Mouse (Mus musculus) liver, adult 2 months (tissue): ENCODE measurements around the gene Defb13. TPM values are rescaled to one million over a fixed set of nuclear protein-coding genes. Genes with fewer than 3 reads are reported as not detected.
"Not testable (repeated sequence)": the region's sequence is repeated elsewhere in the genome, so short reads cannot be mapped to it uniquely, and the experiment has no call there.

ENCODE experiments used
- DNase-seq: peaks from one replicate; pipeline ENCODE4 v3.0.0-alpha.2; 2011; ENCODE audit warnings: low read depth, low spot score; ENCODE audit errors: extremely low read depth
- H3K27ac ChIP-seq: fragments of 200-500 bp; replicated peaks from 2 replicates; pipeline ENCODE4 v1.5.1; 2012; ENCODE audit warnings: low read depth, mild to moderate bottlenecking, control low read depth, inconsistent platforms, low read length; ENCODE audit not compliant: insufficient read depth
- H3K27me3 ChIP-seq: fragments of 200-500 bp; 2 replicates; pipeline ENCODE4 v1.6.1; 2012; ENCODE audit warnings: mild to moderate bottlenecking, moderate library complexity, low read length, inconsistent platforms; ENCODE audit not compliant: control insufficient read depth, insufficient read depth
- H3K36me3 ChIP-seq: fragments of 200-500 bp; 2 replicates; pipeline ENCODE4 v1.6.1; 2012; ENCODE audit warnings: low read length, inconsistent platforms; ENCODE audit not compliant: control insufficient read depth, insufficient read depth
- H3K4me1 ChIP-seq: fragments of 200-500 bp; 2 replicates; pipeline ENCODE4 v1.6.1; 2011; ENCODE audit warnings: low read length; ENCODE audit not compliant: control insufficient read depth, insufficient read depth
- H3K4me3 ChIP-seq: fragments of 200-500 bp; 2 replicates; pipeline ENCODE4 v1.5.1; 2011; ENCODE audit warnings: low read depth, mild to moderate bottlenecking, control low read depth, low read length, moderate library complexity; ENCODE audit not compliant: insufficient read depth
- H3K79me2 ChIP-seq: fragments of 200-500 bp; 2 replicates; pipeline ENCODE4 v1.6.1; 2012; ENCODE audit warnings: inconsistent platforms, mild to moderate bottlenecking, low read length, moderate library complexity; ENCODE audit not compliant: control insufficient read depth, insufficient read depth
- H3K9ac ChIP-seq: fragments of 200-500 bp; 2 replicates; pipeline ENCODE4 v1.6.1; 2012; ENCODE audit warnings: low read depth, mild to moderate bottlenecking, control low read depth, inconsistent platforms, low read length
- CTCF ChIP-seq: fragments of 200-500 bp; IDR thresholded peaks from 2 replicates; pipeline ENCODE4 v1.5.1; 2011; ENCODE audit warnings: low read depth, low read length, control low read depth
- POLR2A ChIP-seq: fragments of 200-500 bp; IDR thresholded peaks from 2 replicates; pipeline ENCODE4 v1.6.1; 2011; ENCODE audit warnings: low read length, control low read depth; ENCODE audit not compliant: insufficient read depth; ENCODE audit errors: extremely low read depth
- WGBS: fragments of 180-500 bp; shearing (Covaris S2); methylation state at CpG from one replicate; pipeline ENCODE4 v1.1.7; 2018; 5-methylcytosine and 5-hydroxymethylcytosine counted together
- polyA plus RNA-seq: library from polyadenylated mRNA; depleted of rRNA; stranded (reverse); fragments of >200 nt; gene quantifications from 2 replicates; pipeline ENCODE4 v1.2.3, GENCODE M21; 2012
- total RNA-seq: library from RNA; depleted of rRNA; stranded (reverse); fragments of >200 nt; gene quantifications from 2 replicates; pipeline ENCODE4 v1.2.3, GENCODE M21; 2014

Defb13 gene
- total and polyA plus RNA-seq, 2 experiments: not detected

DNA sequence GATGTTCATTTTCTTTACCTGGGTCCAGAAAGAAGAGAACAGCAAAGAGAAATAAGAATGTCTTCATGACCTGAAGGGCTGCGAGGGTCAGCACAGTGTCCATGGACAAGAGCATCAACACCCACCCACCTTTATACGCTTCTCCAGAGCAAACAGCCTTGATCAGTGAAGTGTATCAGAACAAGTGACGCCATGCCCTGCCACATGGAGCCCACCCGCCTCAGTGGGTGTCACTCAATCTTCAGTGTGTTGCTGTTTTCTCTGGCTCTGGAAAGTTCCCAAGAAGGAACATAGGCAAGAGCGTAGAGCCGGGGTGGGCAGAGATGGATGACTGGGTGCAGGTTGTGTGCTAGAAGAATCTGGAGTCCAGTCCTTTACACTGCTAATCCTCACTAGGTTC lies 14.0 kb upstream of the Defb13 start, which contains the start of gene Defb15:
Defb15 (minus strand) TSS at position 101 of the 400 bp plus-strand sequence.
- WGBS: 89% methylated on average over 6 of the region's 6 CpGs
- no peak within 1 kb of the TSS for H3K4me3 ChIP-seq

DNA sequence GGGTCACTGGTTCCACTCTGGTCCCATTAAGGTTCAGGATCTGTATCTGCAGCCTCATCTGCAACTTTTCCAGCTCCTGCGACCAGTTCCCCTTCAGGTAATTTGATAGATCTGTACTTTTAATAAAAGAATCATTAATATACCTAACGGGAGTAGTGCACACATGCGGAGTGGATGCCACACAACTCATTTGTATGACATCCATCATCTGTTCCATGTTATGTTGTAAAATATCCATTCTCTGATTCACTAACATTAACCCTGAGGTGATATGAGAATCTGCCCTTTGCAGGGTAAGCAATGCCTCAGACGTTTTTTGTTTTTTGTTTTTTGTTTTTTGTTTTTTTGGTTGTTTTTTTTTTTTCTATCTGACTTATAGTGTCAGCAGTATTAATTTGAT lies 8.5 kb upstream of the Defb13 start, which contains the start of gene Defb35:
Defb35 (plus strand) TSS at position 301 of the 400 bp plus-strand sequence.
- not testable (repeated sequence) for H3K27me3 ChIP-seq, H3K27ac ChIP-seq, DNase-seq, H3K79me2 ChIP-seq, H3K9ac ChIP-seq, H3K36me3 ChIP-seq, H3K4me3 ChIP-seq, H3K4me1 ChIP-seq
- WGBS: 83% methylated on average over 4 of the region's 4 CpGs

More for the DNA sequence above, 14.0 kb upstream of the Defb13 start, which contains the start of gene Defb15:
- TF ChIP-seq POLR2A: no peak
- TF ChIP-seq CTCF: no peak
- H3K4me1 ChIP-seq: no peaks in the 10 kb centered on the region
- H3K27me3 ChIP-seq: no peaks in the 10 kb centered on the region
- no peaks in the 10 kb centered on the region for H3K79me2 ChIP-seq
- no peak within 1 kb of the TSS for H3K9ac ChIP-seq
- no peak within 1 kb of the TSS for H3K27ac ChIP-seq
- DNase-seq: no peak
- no peaks in the 10 kb centered on the region for H3K36me3 ChIP-seq

DNA sequence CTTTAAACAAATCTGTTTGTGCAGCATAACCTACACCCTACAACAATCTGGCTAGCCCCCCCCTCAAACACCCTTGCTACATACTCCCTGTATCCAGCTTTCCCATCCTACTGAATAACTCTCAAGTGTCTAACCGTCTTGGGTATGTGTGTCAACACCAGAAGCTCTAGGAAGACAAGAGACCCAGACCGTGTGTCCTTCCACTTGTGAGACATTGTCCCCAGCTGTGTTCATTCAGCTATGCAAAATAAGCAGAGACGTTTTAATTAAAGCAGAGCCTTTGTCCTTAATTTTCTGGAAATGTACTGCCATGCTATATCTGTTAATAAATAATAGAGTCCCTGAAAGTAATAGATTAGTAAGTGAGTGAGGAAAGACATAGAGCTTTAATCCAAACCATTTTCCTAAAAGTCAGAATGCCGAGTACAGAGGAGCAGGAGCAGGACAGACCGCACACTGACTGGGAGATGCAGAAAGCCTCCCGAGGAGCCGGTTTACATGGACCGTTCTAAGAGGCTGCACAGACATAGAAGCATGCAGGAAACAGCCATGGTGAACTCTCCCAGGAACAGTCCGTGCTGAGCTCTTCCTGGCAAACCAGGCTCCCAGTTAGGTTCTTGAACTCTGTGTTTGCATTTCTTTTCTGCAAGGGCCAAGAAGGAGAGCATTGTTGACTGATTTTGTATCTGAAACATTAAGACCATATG lies 902 bp downstream of the Defb13 start:
- Histone ChIP-seq H3K9ac (no peak overlapping the region), H3K79me2 (no peaks in the 10 kb centered on the region), H3K4me3 (no peak overlapping the region), H3K27me3 (no peaks in the 10 kb centered on the region), H3K36me3 (no peaks in the 10 kb centered on the region), H3K4me1 (no peaks in the 10 kb centered on the region), H3K27ac (no peak overlapping the region)
- no peak for TF ChIP-seq POLR2A
- no peak for TF ChIP-seq CTCF
- peak; percentile 28 for DNase-seq
- WGBS: 78% methylated on average over 9 of the region's 9 CpGs

DNA sequence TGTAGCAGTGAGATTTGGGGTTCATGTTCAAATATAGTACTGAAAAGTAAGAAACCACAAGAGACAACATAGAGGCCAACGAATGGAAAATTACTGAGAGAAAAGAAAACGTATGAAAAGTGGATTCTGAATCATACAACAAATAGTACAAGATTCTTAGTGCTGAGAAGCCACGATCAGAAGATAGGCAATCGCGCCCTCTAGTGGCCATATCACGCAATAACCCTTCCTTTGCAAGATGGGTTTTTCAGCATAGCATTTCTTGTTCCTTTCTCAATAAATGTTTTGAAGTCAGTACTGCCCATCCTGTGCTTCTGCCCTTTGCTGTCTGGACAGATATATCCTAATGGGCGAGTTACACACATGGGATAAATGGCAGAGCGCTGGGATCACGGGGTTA lies 8.8 kb downstream of the Defb13 start:
- 8% methylated on average over 9 of the region's 9 CpGs for WGBS
- Histone ChIP-seq H3K4me3 (no peak overlapping the region), H3K27ac (no peak overlapping the region), H3K79me2 (no peaks in the 10 kb centered on the region), H3K27me3 (no peaks in the 10 kb centered on the region), H3K4me1 (no peaks in the 10 kb centered on the region), H3K36me3 (no peaks in the 10 kb centered on the region), H3K9ac (no peak overlapping the region)
- TF ChIP-seq CTCF: peak; percentile 45; the same call in 1 of the 2 replicates
- no peak for TF ChIP-seq POLR2A
- peak; percentile 44 for DNase-seq

DNA sequence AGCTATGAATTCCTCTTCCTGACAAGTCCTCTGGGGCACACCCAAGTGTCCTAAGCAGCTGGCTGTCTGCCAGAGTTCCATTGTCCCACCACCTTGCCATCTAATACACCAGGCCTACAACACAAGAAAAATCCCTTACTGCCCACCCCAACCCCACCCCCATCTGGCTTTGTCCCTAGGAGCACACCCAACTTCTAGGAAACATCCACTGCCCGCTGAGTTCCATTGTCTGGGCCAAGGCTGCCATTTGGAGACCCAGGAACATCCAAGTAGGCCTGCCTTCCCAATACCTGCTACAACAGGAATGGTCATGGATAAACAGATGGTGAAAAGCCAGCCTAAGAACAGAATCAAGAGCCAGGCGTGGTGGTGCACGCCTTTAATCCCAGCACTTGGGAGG lies 9.8 kb downstream of the Defb13 start:
- WGBS: 91% methylated on average over 3 of the region's 3 CpGs
- Histone ChIP-seq H3K79me2 (no peaks in the 10 kb centered on the region), H3K27me3 (no peaks in the 10 kb centered on the region), H3K36me3 (no peaks in the 10 kb centered on the region), H3K27ac (no peak overlapping the region), H3K9ac (no peak overlapping the region), H3K4me1 (no peaks in the 10 kb centered on the region), H3K4me3 (no peak overlapping the region)
- TF ChIP-seq CTCF: no peak
- TF ChIP-seq POLR2A: no peak
- DNase-seq: no peak

DNA sequence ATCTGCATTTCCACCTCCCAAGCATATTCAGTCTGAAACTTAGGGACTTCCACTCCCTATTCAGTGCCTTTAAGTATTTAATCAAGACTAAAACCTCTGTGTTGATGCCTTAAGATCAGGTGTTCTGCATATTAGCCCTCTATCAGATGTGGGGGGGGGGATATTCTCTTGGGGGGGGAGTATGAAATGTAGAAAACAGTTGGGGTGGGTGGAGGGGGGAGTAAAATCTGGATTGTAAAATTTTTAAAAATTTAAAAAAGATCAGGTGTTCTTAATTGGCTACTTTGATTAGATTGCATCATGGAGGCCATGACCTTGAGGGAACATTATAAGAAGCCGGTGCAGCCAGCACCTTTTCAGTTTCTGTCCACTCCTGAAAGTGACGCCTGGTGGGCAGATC lies 11.9 kb downstream of the Defb13 start, which contains the start of gene Fam90a1a:
Fam90a1a (plus strand) TSS at position 301 of the 400 bp plus-strand sequence.
- 80% methylated on average over 2 of the region's 2 CpGs for WGBS
- Histone ChIP-seq H3K27me3 (no peaks in the 10 kb centered on the region), H3K4me1 (no peaks in the 10 kb centered on the region), H3K27ac (no peak within 1 kb of the TSS), H3K9ac (no peak within 1 kb of the TSS), H3K79me2 (no peaks in the 10 kb centered on the region), H3K4me3 (no peak within 1 kb of the TSS), H3K36me3 (no peaks in the 10 kb centered on the region)
- TF ChIP-seq CTCF (no peak), POLR2A (no peak)
- no peak for DNase-seq
